Mouse (Mus musculus) heart, postnatal 0 days (tissue): ENCODE results near the gene Cdh15. TPM values are rescaled to one million over a fixed set of nuclear protein-coding genes. Genes with fewer than 3 reads are reported as not detected.

Source experiments
- ATAC-seq: fragments of 200-750 bp; cut with Nextera tagmentation; 2 replicates; pipeline ENCODE4 v1.8.0; 2017; ENCODE audit warnings: low read depth, moderate number of reproducible peaks, moderate library complexity; ENCODE audit not compliant: insufficient read depth
- DNase-seq: peaks from one replicate; pipeline ENCODE4 v3.0.0-alpha.2; 2016; ENCODE audit warnings: low spot score
- H3K27ac ChIP-seq: fragments of 300-500 bp; sonication (generic); 2 replicates; pipeline ENCODE4 v1.5.1; 2014; ENCODE audit warnings: low read depth, mild to moderate bottlenecking
- H3K27me3 ChIP-seq: fragments of 300-500 bp; sonication (generic); 2 replicates; pipeline ENCODE4 v1.6.1; 2014; ENCODE audit warnings: low read length, mixed read lengths; ENCODE audit not compliant: control insufficient read depth, insufficient read depth
- H3K36me3 ChIP-seq: fragments of 300-500 bp; sonication (generic); replicated peaks from 2 replicates; pipeline ENCODE4 v1.6.1; 2014; ENCODE audit warnings: low read length, mixed read lengths; ENCODE audit not compliant: control insufficient read depth, insufficient read depth
- H3K4me1 ChIP-seq: fragments of 300-500 bp; sonication (generic); 2 replicates; pipeline ENCODE4 v1.6.1; 2014; ENCODE audit warnings: antibody characterized with exemption; ENCODE audit not compliant: control insufficient read depth, insufficient read depth
- H3K4me2 ChIP-seq: fragments of 300-500 bp; sonication (generic); 2 replicates; pipeline ENCODE4 v1.6.1; 2014; ENCODE audit warnings: low read depth, mild to moderate bottlenecking, low read length, moderate library complexity
- H3K4me3 ChIP-seq: fragments of 300-500 bp; sonication (generic); 2 replicates; pipeline ENCODE4 v1.5.1; 2014; ENCODE audit warnings: low read depth, low read length
- H3K9ac ChIP-seq: fragments of 300-500 bp; sonication (generic); replicated peaks from 2 replicates; pipeline ENCODE4 v1.6.1; 2014; ENCODE audit warnings: low read depth, low read length, mixed read lengths
- H3K9me3 ChIP-seq: fragments of 300-500 bp; sonication (generic); replicated peaks from 2 replicates; pipeline ENCODE4 v1.6.1; 2016; ENCODE audit warnings: low read length; ENCODE audit not compliant: control insufficient read depth
- CTCF ChIP-seq: IDR thresholded peaks from 2 replicates; pipeline ENCODE4 v1.5.1; 2016; ENCODE audit warnings: antibody characterized with exemption, control low read depth, low read depth
- EP300 ChIP-seq: IDR thresholded peaks from 2 replicates; pipeline ENCODE4 v1.6.1; 2016; ENCODE audit warnings: antibody characterized with exemption, low read depth
- WGBS: fragments of 180-500 bp; shearing (Covaris S2); extraction: QIAGEN DNeasy Blood & Tissue Kit; methylation state at CpG from one replicate; pipeline ENCODE4 v1.1.7; 2014; 5-methylcytosine and 5-hydroxymethylcytosine counted together
- polyA plus RNA-seq: library from polyadenylated mRNA; unstranded; fragments of >200 nt; fragmentation: Nextera tagmentation; extraction: Ambion mirVana; gene quantifications from 2 replicates; pipeline ENCODE4 v1.2.1, GENCODE M21; 2015
- total RNA-seq: library from RNA; depleted of rRNA; stranded (reverse); fragments of >200 nt; gene quantifications from 2 replicates; pipeline ENCODE4 v1.2.3, GENCODE M21; 2014; ENCODE audit warnings: low replicate concordance

Cdh15 gene
- total and polyA plus RNA-seq, 2 experiments from 2014 or later, result not detected

- Histone ChIP-seq H3K4me2 (no peak overlapping the region), H3K9me3 (no peaks in the 10 kb centered on the region), H3K36me3 (peaks cover 15% of the 10 kb centered on the region), H3K4me3 (no peak overlapping the region), H3K27me3 (no peaks in the 10 kb centered on the region), H3K4me1 (no peaks in the 10 kb centered on the region), H3K9ac (no peak overlapping the region), H3K27ac (no peak overlapping the region)
- ATAC-seq, result no peak; the same call in 1 of the 2 replicates
- DNase-seq, result no peak
- 50% methylated on average over 13 of the region's 13 CpGs for WGBS
- TF ChIP-seq EP300 (no peak), CTCF (no peak)
These were observed 29.9 kb upstream of the Cdh15 start for GRCm38 (mm10) chr8:122817724-122818496.

- Histone ChIP-seq H3K9ac (no peak overlapping the region), H3K4me2 (no peak overlapping the region), H3K27ac (no peak overlapping the region), H3K4me3 (no peak overlapping the region), H3K27me3 (no peaks in the 10 kb centered on the region), H3K36me3 (0 out of 2 replicates have a peak, but pooled peaks cover 4% of the 10 kb centered on the region), H3K4me1 (no peaks in the 10 kb centered on the region), H3K9me3 (no peaks in the 10 kb centered on the region)
- TF ChIP-seq CTCF (no peak), EP300 (no peak)
- no peak for DNase-seq
- no peak for ATAC-seq
- WGBS, result 69% methylated on average over 11 of the region's 11 CpGs
These were observed 28.0 kb upstream of the Cdh15 start for GRCm38 (mm10) chr8:122819776-122820175.

GRCm38 (mm10) chr8:122824571-122824970, 23.2 kb upstream of the Cdh15 start:
- H3K27me3 ChIP-seq, result no peaks in the 10 kb centered on the region
- no peak overlapping the region for H3K9ac ChIP-seq
- WGBS, result 49% methylated on average over 5 of the region's 5 CpGs
- H3K4me1 ChIP-seq, result no peaks in the 10 kb centered on the region
- DNase-seq (no peak), ATAC-seq (no peak)
- H3K27ac ChIP-seq, result no peak overlapping the region
- no peaks in the 10 kb centered on the region for H3K9me3 ChIP-seq
- no peaks in the 10 kb centered on the region for H3K36me3 ChIP-seq
- no peak overlapping the region for H3K4me3 ChIP-seq
- TF ChIP-seq EP300 (no peak), CTCF (no peak)
- no peak overlapping the region for H3K4me2 ChIP-seq

GRCm38 (mm10) chr8:122824986-122825385, 22.8 kb upstream of the Cdh15 start:
- H3K4me3 ChIP-seq, result no peak overlapping the region
- no peak for ATAC-seq
- TF ChIP-seq CTCF (no peak), EP300 (no peak)
- H3K27me3 ChIP-seq, result no peaks in the 10 kb centered on the region
- no peaks in the 10 kb centered on the region for H3K4me1 ChIP-seq
- no peaks in the 10 kb centered on the region for H3K36me3 ChIP-seq
- no peak for DNase-seq
- H3K4me2 ChIP-seq, result no peak overlapping the region
- H3K9me3 ChIP-seq, result no peaks in the 10 kb centered on the region
- H3K9ac ChIP-seq, result no peak overlapping the region
- 63% methylated on average over 9 of the region's 9 CpGs for WGBS
- no peak overlapping the region for H3K27ac ChIP-seq

GRCm38 (mm10) chr8:122825408-122825807, 22.4 kb upstream of the Cdh15 start:
- WGBS, result 67% methylated on average over 8 of the region's 8 CpGs
- H3K27me3 ChIP-seq, result no peaks in the 10 kb centered on the region
- H3K9ac ChIP-seq, result no peak overlapping the region
- ATAC-seq, result no peak
- H3K4me3 ChIP-seq, result no peak overlapping the region
- H3K27ac ChIP-seq, result no peak overlapping the region
- no peak for TF ChIP-seq EP300
- no peak for TF ChIP-seq CTCF
- no peaks in the 10 kb centered on the region for H3K36me3 ChIP-seq
- H3K4me2 ChIP-seq, result no peak overlapping the region
- DNase-seq, result no peak
- no peaks in the 10 kb centered on the region for H3K9me3 ChIP-seq
- H3K4me1 ChIP-seq, result no peaks in the 10 kb centered on the region

- Histone ChIP-seq H3K27me3 (0 out of 2 replicates have a peak, but pooled peaks cover 3% of the 10 kb centered on the region), H3K4me1 (no peaks in the 10 kb centered on the region), H3K36me3 (no peaks in the 10 kb centered on the region), H3K4me3 (no peak overlapping the region), H3K9ac (no peak overlapping the region), H3K9me3 (no peaks in the 10 kb centered on the region), H3K27ac (no peak overlapping the region), H3K4me2 (no peak overlapping the region)
- TF ChIP-seq EP300 (no peak), CTCF (no peak)
- no peak for DNase-seq
- 81% methylated on average over 3 of the region's 3 CpGs for WGBS
- ATAC-seq, result no peak
These were observed 18.4 kb upstream of the Cdh15 start for GRCm38 (mm10) chr8:122829396-122829795.
